Mouse (Mus musculus) limb, embryonic 14.5 days (tissue): ENCODE measurements around the gene Ilk. TPM values are rescaled to one million over a fixed set of nuclear protein-coding genes. Genes with fewer than 3 reads are reported as not detected.
"Not testable (repeated sequence)": the region's sequence is repeated elsewhere in the genome, so short reads cannot be mapped to it uniquely, and the experiment has no call there.

Experiments used
- ATAC-seq: fragments of 200-750 bp; cut with Nextera tagmentation; 2 replicates; pipeline ENCODE4 v1.8.0; 2017; ENCODE audit warnings: low read depth, moderate number of reproducible peaks, moderate TSS enrichment; ENCODE audit not compliant: low FRiP score
- DNase-seq: peaks from one replicate; pipeline ENCODE4 v3.0.0-alpha.2; 2015; ENCODE audit warnings: low spot score
- H3K27ac ChIP-seq: fragments of 300-500 bp; sonication (generic); replicated peaks from 2 replicates; pipeline ENCODE4 v1.5.1; 2014; ENCODE audit warnings: low read depth, mild to moderate bottlenecking, low read length, moderate library complexity, mixed read lengths
- H3K27me3 ChIP-seq: fragments of 300-500 bp; sonication (generic); 2 replicates; pipeline ENCODE4 v1.6.1; 2014; ENCODE audit warnings: low read length, mixed read lengths; ENCODE audit not compliant: control insufficient read depth, insufficient read depth
- H3K36me3 ChIP-seq: fragments of 300-500 bp; sonication (generic); 2 replicates; pipeline ENCODE4 v1.6.1; 2014; ENCODE audit warnings: mild to moderate bottlenecking, low read length, moderate library complexity, mixed read lengths; ENCODE audit not compliant: control insufficient read depth, insufficient read depth
- H3K4me1 ChIP-seq: fragments of 300-500 bp; sonication (generic); 2 replicates; pipeline ENCODE4 v1.6.1; 2014; ENCODE audit warnings: antibody characterized with exemption, low read length, mixed read lengths; ENCODE audit not compliant: control insufficient read depth, insufficient read depth
- H3K4me2 ChIP-seq: fragments of 300-500 bp; sonication (generic); replicated peaks from 2 replicates; pipeline ENCODE4 v1.6.1; 2014; ENCODE audit warnings: low read depth, mild to moderate bottlenecking, low read length, moderate library complexity; ENCODE audit not compliant: severe bottlenecking
- H3K4me3 ChIP-seq: fragments of 300-500 bp; sonication (generic); replicated peaks from 2 replicates; pipeline ENCODE4 v1.5.1; 2014; ENCODE audit warnings: low read length
- H3K9ac ChIP-seq: fragments of 300-500 bp; sonication (generic); 2 replicates; pipeline ENCODE4 v1.6.1; 2014; ENCODE audit warnings: mild to moderate bottlenecking, low read depth, low read length, moderate library complexity; ENCODE audit not compliant: severe bottlenecking
- H3K9me3 ChIP-seq: fragments of 300-500 bp; sonication (generic); 2 replicates; pipeline ENCODE4 v1.6.1; 2016; ENCODE audit warnings: low read length; ENCODE audit not compliant: control insufficient read depth
- POLR2A ChIP-seq: fragments of 200-500 bp; IDR thresholded peaks from 2 replicates; pipeline ENCODE4 v1.8.0; 2012; ENCODE audit warnings: inconsistent platforms, mild to moderate bottlenecking, moderate library complexity, borderline replicate concordance; ENCODE audit not compliant: insufficient read depth, insufficient read length; ENCODE audit errors: extremely low read depth
- WGBS: fragments of 180-500 bp; shearing (Covaris S2); extraction: QIAGEN DNeasy Blood & Tissue Kit; methylation state at CpG from one replicate; pipeline ENCODE4 v1.1.7; 2014; 5-methylcytosine and 5-hydroxymethylcytosine counted together
- polyA plus RNA-seq, 2 experiments: library from polyadenylated mRNA; depleted of rRNA in 1 of 2; stranded (reverse) in 1 of 2; unstranded in 1 of 2; fragments of >200 nt; fragmentation: Nextera tagmentation in 1 of 2; extraction: Ambion mirVana in 1 of 2; gene quantifications; 2 replicates each; pipeline versions ENCODE4 v1.2.1 to v1.2.3; 2012 to 2014

The Ilk gene
- polyA plus RNA-seq, 2 experiments, result 333 to 358 TPM

DNA sequence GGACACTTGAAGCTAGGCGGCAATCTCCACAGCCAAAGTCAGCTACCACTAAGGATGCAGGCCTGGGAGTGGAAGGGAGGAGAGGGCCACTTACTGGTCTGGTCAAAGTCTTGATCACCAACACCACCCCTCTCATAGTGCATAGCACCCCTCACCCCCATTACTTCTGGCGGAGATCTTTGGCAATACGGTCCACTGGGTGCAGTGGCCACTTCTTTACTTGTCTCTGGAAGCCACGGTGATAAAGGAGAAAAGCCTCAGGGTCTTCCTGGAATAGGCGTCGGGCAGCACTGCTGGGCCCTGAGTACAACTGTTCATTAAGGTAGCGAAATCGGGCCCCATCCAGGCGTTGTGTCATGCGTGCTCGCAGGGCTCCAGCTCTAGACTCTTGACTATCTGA is 2.6 kb upstream of the Ilk start:
- Histone ChIP-seq H3K4me3 (no peak overlapping the region), H3K4me2 (no peak overlapping the region), H3K4me1 (peaks cover 21% of the 10 kb centered on the region), H3K9ac (no peak overlapping the region), H3K9me3 (no peaks in the 10 kb centered on the region), H3K36me3 (peaks cover 46% of the 10 kb centered on the region), H3K27ac (no peak overlapping the region), H3K27me3 (no peaks in the 10 kb centered on the region)
- no peak for TF ChIP-seq POLR2A
- WGBS, result 96% methylated on average over 11 of the region's 11 CpGs
- no peak for ATAC-seq
- no peak for DNase-seq

DNA sequence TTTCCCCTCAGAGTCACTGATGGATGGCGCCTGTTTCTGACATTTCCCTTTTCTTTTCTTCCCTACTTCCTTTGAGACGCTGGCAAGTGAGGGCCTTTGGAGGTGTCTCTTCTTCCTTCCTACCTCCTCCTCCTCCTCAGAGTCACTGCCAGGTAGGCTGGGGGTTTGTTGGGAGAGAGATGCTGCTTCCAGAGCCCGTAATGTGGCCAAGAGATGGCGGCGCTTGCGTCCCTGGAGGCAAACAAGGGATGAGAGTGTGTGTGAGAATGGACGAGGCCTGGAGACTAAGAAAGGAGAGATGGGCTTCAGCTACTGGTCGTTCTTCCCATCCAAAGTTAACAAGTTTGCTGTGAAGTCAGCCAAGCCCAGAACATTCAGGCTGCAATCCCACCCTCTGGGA is 1.6 kb upstream of the Ilk start:
- Histone ChIP-seq H3K27ac (no peak overlapping the region), H3K4me1 (peaks cover 25% of the 10 kb centered on the region), H3K36me3 (peaks cover 39% of the 10 kb centered on the region), H3K9me3 (no peaks in the 10 kb centered on the region), H3K4me3 (no peak overlapping the region), H3K27me3 (no peaks in the 10 kb centered on the region), H3K4me2 (no peak overlapping the region; the same call in 1 of the 2 replicates), H3K9ac (no peak overlapping the region)
- ATAC-seq (no peak), DNase-seq (no peak)
- TF ChIP-seq POLR2A, result no peak
- WGBS, result 88% methylated on average over 8 of the region's 8 CpGs

GRCm38 (mm10) chr7:105735464-105735863 is 928 bp upstream of the Ilk start:
- H3K27me3 ChIP-seq, H3K9me3 ChIP-seq, ATAC-seq, DNase-seq: not testable (repeated sequence)
- peaks cover 25% of the 10 kb centered on the region for H3K4me1 ChIP-seq
- peak overlapping the region; percentile 70 for H3K4me2 ChIP-seq
- H3K4me3 ChIP-seq, result peak overlapping the region; percentile 86
- H3K36me3 ChIP-seq, result peaks cover 45% of the 10 kb centered on the region
- peak overlapping the region; percentile 85 for H3K27ac ChIP-seq
- peak overlapping the region; percentile 89 for H3K9ac ChIP-seq
- WGBS, result 43% methylated on average over 4 of the region's 4 CpGs

GRCm38 (mm10) chr7:105736911-105737521 is 624 bp downstream of the Ilk start, which contains the start of gene Rrp8:
TSS of gene Rrp8 (minus strand) at chr7:105737385.
- peak within 1 kb of the TSS; percentile 89 for H3K9ac ChIP-seq
- H3K4me2 ChIP-seq, result peak within 1 kb of the TSS; percentile 70
- H3K4me3 ChIP-seq, result peak within 1 kb of the TSS; percentile 86
- peaks cover 25% of the 10 kb centered on the region for H3K4me1 ChIP-seq
- WGBS, result 1% methylated on average over 29 of the region's 30 CpGs
- H3K9me3 ChIP-seq, result no peaks in the 10 kb centered on the region
- no peaks in the 10 kb centered on the region for H3K27me3 ChIP-seq
- peak; percentile 17 for DNase-seq
- peak within 1 kb of the TSS; percentile 85 for H3K27ac ChIP-seq
- H3K36me3 ChIP-seq, result peaks cover 51% of the 10 kb centered on the region
- TF ChIP-seq POLR2A, result no peak
- ATAC-seq, result no peak; the same call in 1 of the 2 replicates

DNA sequence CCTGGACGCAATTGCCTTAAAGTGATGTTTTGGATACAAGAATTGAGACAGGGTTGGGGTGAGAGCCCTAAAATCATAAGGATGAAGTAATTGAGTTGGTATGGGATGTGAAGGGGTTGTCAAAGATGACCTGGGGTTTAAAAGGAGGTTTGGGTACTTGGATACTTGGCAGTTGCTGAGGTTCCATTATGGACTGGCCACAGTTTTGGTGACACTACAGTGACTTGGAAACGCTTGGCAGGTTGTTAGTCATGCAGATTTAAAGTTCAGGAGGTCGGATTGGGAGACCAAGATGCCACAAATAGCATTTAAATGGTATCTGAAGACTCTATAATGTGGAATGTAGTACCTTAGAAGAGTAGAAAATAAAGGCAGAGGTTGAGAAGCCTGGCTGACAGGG is 1.3 kb downstream of the Ilk start:
- Histone ChIP-seq H3K9me3 (no peaks in the 10 kb centered on the region), H3K36me3 (peaks cover 52% of the 10 kb centered on the region), H3K9ac (peak overlapping the region; percentile 89), H3K4me2 (peak overlapping the region; percentile 66), H3K27me3 (no peaks in the 10 kb centered on the region), H3K27ac (no peak overlapping the region), H3K4me3 (peak overlapping the region; percentile 86), H3K4me1 (peaks cover 25% of the 10 kb centered on the region)
- no peak for TF ChIP-seq POLR2A
- ATAC-seq (no peak), DNase-seq (no peak)
- WGBS, result 31% methylated on average over 3 of the region's 3 CpGs
